Mouse (Mus musculus): ENCODE data around the gene Mthfr.

DNA sequence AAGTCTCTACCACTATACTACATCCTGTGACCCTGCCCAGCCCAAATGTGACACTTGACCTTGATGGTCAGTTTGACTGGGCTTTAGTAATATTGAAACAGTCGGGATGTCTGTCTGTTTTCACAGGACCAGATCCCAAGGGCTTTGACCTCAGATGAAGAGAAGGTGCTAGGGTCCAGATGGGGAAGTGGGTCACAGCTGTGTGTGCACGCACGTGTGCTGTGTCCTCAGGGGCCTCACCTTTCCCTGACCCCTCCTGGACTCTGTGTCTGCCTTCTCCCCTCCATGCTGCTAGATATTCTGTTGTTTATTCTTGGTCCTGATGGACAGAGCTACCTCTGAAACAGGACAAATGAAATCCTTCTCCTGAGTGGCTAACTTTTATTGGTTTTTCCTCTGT is 27.5 kb upstream of the Mthfr start:
- TF ChIP-seq CTCF (IDR thresholded peaks at IDR 0.05; ENCODE audit: low read depth) = no peak
- TF ChIP-seq EP300 (IDR thresholded peaks at IDR 0.05; ENCODE audit: low read depth) = no peak

All from liver, embryonic 14.5 days (tissue).